Mouse (Mus musculus) MEL (cell line): ENCODE measurements around the gene Mapre3.

ENCODE experiments used
- CHD1 ChIP-seq: IDR thresholded peaks from 2 replicates; pipeline ENCODE4 v1.6.1; 2012; ENCODE audit warnings: low read depth, mild to moderate bottlenecking, inconsistent platforms, low read length, improper control_type of control experiment
- CTCF ChIP-seq, 3 experiments: IDR thresholded peaks in 2 of 3; conservative IDR thresholded peaks in 1 of 3; 2 replicates each; pipeline ENCODE4 v1.5.1; 2011 to 2012; ENCODE audit warnings: low read length in 3 of 3, low read depth in 2 of 3, mild to moderate bottlenecking in 2 of 3, improper control_type of control experiment in 1 of 3, inconsistent platforms in 1 of 3, mixed read lengths in 1 of 3, moderate library complexity in 1 of 3; ENCODE audit not compliant: control insufficient read depth in 1 of 3, insufficient read depth in 1 of 3, poor library complexity in 1 of 3, severe bottlenecking in 1 of 3
- EP300 ChIP-seq, 2 experiments: IDR thresholded peaks; 2 replicates each; pipeline ENCODE4 v1.6.1; 2011; ENCODE audit warnings: improper control_type of control experiment in 2 of 2, low read length in 2 of 2, low read depth in 1 of 2, mild to moderate bottlenecking in 1 of 2
- GABPA ChIP-seq: IDR thresholded peaks from 2 replicates; pipeline ENCODE4 v1.6.1; 2012; ENCODE audit warnings: low read depth, mild to moderate bottlenecking, inconsistent platforms, low read length, improper control_type of control experiment, moderate library complexity
- MXI1 ChIP-seq: IDR thresholded peaks from 2 replicates; pipeline ENCODE4 v1.6.1; 2011; ENCODE audit warnings: mild to moderate bottlenecking, low read depth, low read length, improper control_type of control experiment
- TCF12 ChIP-seq: IDR thresholded peaks from 2 replicates; pipeline ENCODE4 v1.6.1; 2014; ENCODE audit warnings: low read depth, mild to moderate bottlenecking, inconsistent platforms, low read length, improper control_type of control experiment, moderate library complexity
- USF1 ChIP-seq: IDR thresholded peaks from 2 replicates; pipeline ENCODE4 v1.6.1; 2014; ENCODE audit warnings: low read depth, mild to moderate bottlenecking, inconsistent platforms, low read length, improper control_type of control experiment, moderate library complexity

DNA sequence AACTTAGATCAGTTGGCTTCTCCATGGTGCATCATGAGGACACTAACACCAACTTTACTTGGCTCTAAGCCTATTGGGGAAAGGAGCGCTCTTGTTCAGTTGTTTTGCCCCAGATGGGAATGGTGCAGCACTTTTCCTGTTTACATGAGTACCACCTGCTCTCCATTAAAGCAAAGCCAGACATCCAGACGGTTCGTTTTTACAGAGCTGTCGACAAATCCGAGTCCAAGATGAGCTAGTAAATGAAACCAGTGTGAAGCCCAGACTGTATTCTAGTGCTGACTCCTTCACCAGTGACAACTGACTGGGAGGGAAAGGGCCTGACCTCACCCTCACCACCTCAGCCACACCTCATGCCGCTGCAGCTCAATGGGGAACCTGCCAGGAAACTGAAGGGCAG, 64.2 kb downstream of the Mapre3 start:
- TF ChIP-seq TCF12 = no peak
- TF ChIP-seq GABPA = no peak
- no peak for TF ChIP-seq CHD1
- TF ChIP-seq USF1 = no peak
- no peak for TF ChIP-seq MXI1
- TF ChIP-seq CTCF (IDR thresholded peaks at IDR 0.05 in 2 of 3, conservative IDR thresholded peaks at IDR 0.05 in 1 of 3; ENCODE audit: control insufficient read depth in 1 of 3, insufficient read depth in 1 of 3, low read depth in 2 of 3, low read length in 3 of 3, poor library complexity in 1 of 3, severe bottlenecking in 1 of 3) = no peak
- TF ChIP-seq EP300 (IDR thresholded peaks at IDR 0.05; ENCODE audit: low read depth in 1 of 2, low read length in 2 of 2) = no peak
